Mouse (Mus musculus) lung, postnatal 0 days (tissue): ENCODE measurements around the gene Ndufc1. TPM values are rescaled to one million over a fixed set of nuclear protein-coding genes. Genes with fewer than 3 reads are reported as not detected.

Experiments
- ATAC-seq: fragments of 200-750 bp; cut with Nextera tagmentation; 2 replicates; pipeline ENCODE4 v1.8.0; 2017; ENCODE audit warnings: moderate library complexity
- DNase-seq: peaks from one replicate; pipeline ENCODE4 v3.0.0-alpha.2; 2016; ENCODE audit warnings: low spot score
- H3K27ac ChIP-seq: fragments of 300-500 bp; sonication (generic); 2 replicates; pipeline ENCODE4 v1.5.1; 2014; ENCODE audit warnings: antibody characterized with exemption, mild to moderate bottlenecking, low read length, mixed read lengths
- H3K27me3 ChIP-seq: fragments of 300-500 bp; sonication (generic); replicated peaks from 2 replicates; pipeline ENCODE4 v1.6.1; 2014; ENCODE audit warnings: low read length, mixed read lengths; ENCODE audit not compliant: insufficient read depth
- H3K36me3 ChIP-seq: fragments of 300-500 bp; sonication (generic); 2 replicates; pipeline ENCODE4 v1.6.1; 2014; ENCODE audit warnings: low read length, mixed read lengths; ENCODE audit not compliant: insufficient read depth
- H3K4me1 ChIP-seq: fragments of 300-500 bp; sonication (generic); 2 replicates; pipeline ENCODE4 v1.6.1; 2014; ENCODE audit warnings: antibody characterized with exemption, low read depth, low read length, mixed read lengths; ENCODE audit not compliant: insufficient read depth
- H3K4me2 ChIP-seq: fragments of 300-500 bp; sonication (generic); replicated peaks from 2 replicates; pipeline ENCODE4 v1.6.1; 2014; ENCODE audit warnings: low read depth, mild to moderate bottlenecking, low read length, moderate library complexity, mixed read lengths
- H3K4me3 ChIP-seq: fragments of 300-500 bp; sonication (generic); 2 replicates; pipeline ENCODE4 v1.5.1; 2014; ENCODE audit warnings: low read depth, low read length
- H3K9ac ChIP-seq: fragments of 300-500 bp; sonication (generic); replicated peaks from 2 replicates; pipeline ENCODE4 v1.6.1; 2014; ENCODE audit warnings: low read depth, mild to moderate bottlenecking
- H3K9me3 ChIP-seq: fragments of 300-500 bp; sonication (generic); 2 replicates; pipeline ENCODE4 v1.6.1; 2016; ENCODE audit warnings: low read length, mixed read lengths
- CTCF ChIP-seq: IDR thresholded peaks from 2 replicates; pipeline ENCODE4 v1.5.1; 2016; ENCODE audit warnings: antibody characterized with exemption, mild to moderate bottlenecking
- EP300 ChIP-seq: IDR thresholded peaks from 2 replicates; pipeline ENCODE4 v1.6.1; 2016; ENCODE audit warnings: antibody characterized with exemption, mild to moderate bottlenecking, control low read depth
- WGBS: fragments of 180-500 bp; shearing (Covaris S2); extraction: QIAGEN DNeasy Blood & Tissue Kit; methylation state at CpG from one replicate; pipeline ENCODE4 v1.1.7; 2014; 5-methylcytosine and 5-hydroxymethylcytosine counted together
- polyA plus RNA-seq: library from polyadenylated mRNA; unstranded; fragments of >200 nt; fragmentation: Nextera tagmentation; extraction: Ambion mirVana; gene quantifications from 2 replicates; pipeline ENCODE4 v1.2.1, GENCODE M21; 2015

The Ndufc1 gene
- polyA plus RNA-seq, 1 experiment from 2014 or later = 517 TPM

- WGBS = 64% methylated on average over 5 of the region's 5 CpGs
- no peak overlapping the region for H3K27ac ChIP-seq
These were observed 35.2 kb downstream of the Ndufc1 start for GRCm38 (mm10) chr3:51373544-51373943.

GRCm38 (mm10) chr3:51372883-51373282 is 35.9 kb downstream of the Ndufc1 start:
- Histone ChIP-seq H3K9me3 (no peaks in the 10 kb centered on the region), H3K36me3 (no peaks in the 10 kb centered on the region), H3K4me3 (no peak overlapping the region), H3K9ac (no peak overlapping the region), H3K27ac (no peak overlapping the region), H3K4me2 (no peak overlapping the region), H3K27me3 (no peaks in the 10 kb centered on the region), H3K4me1 (no peaks in the 10 kb centered on the region)
- 41% methylated on average over 5 of the region's 5 CpGs for WGBS
- no peak for DNase-seq
- TF ChIP-seq CTCF (no peak), EP300 (no peak)
- no peak for ATAC-seq

More at GRCm38 (mm10) chr3:51373544-51373943, 35.2 kb downstream of the Ndufc1 start:
- no peak for DNase-seq
- Histone ChIP-seq H3K9ac (no peak overlapping the region), H3K4me3 (no peak overlapping the region), H3K36me3 (no peaks in the 10 kb centered on the region), H3K9me3 (no peaks in the 10 kb centered on the region), H3K4me1 (0 out of 2 replicates have a peak, but pooled peaks cover 3% of the 10 kb centered on the region), H3K4me2 (no peak overlapping the region), H3K27me3 (no peaks in the 10 kb centered on the region)
- no peak for ATAC-seq
- TF ChIP-seq EP300 = no peak
- TF ChIP-seq CTCF = peak; percentile 34

- ATAC-seq = no peak
- Histone ChIP-seq H3K27ac (no peak overlapping the region), H3K4me1 (no peaks in the 10 kb centered on the region), H3K9ac (no peak overlapping the region), H3K36me3 (no peaks in the 10 kb centered on the region), H3K9me3 (no peaks in the 10 kb centered on the region), H3K4me2 (no peak overlapping the region), H3K4me3 (no peak overlapping the region), H3K27me3 (no peaks in the 10 kb centered on the region)
- no peak for DNase-seq
- TF ChIP-seq EP300 = no peak
- no peak for TF ChIP-seq CTCF
- WGBS = 64% methylated on average over 2 of the region's 2 CpGs
These were observed 37.0 kb downstream of the Ndufc1 start for GRCm38 (mm10) chr3:51371826-51372225.

GRCm38 (mm10) chr3:51368011-51368410 is 40.8 kb downstream of the Ndufc1 start:
- no peak for TF ChIP-seq CTCF
- H3K36me3 ChIP-seq = no peaks in the 10 kb centered on the region

GRCm38 (mm10) chr3:51366926-51367325 is 41.9 kb downstream of the Ndufc1 start:
- Histone ChIP-seq H3K9me3 (no peaks in the 10 kb centered on the region), H3K27ac (no peak overlapping the region), H3K36me3 (no peaks in the 10 kb centered on the region), H3K4me2 (no peak overlapping the region), H3K4me3 (no peak overlapping the region), H3K27me3 (no peaks in the 10 kb centered on the region), H3K9ac (no peak overlapping the region), H3K4me1 (no peaks in the 10 kb centered on the region)
- no peak for TF ChIP-seq EP300
- no peak for TF ChIP-seq CTCF
- ATAC-seq (no peak), DNase-seq (no peak)
- WGBS = 48% methylated on average over 4 of the region's 4 CpGs

More at GRCm38 (mm10) chr3:51368011-51368410, 40.8 kb downstream of the Ndufc1 start:
- Histone ChIP-seq H3K4me2 (no peak overlapping the region), H3K27me3 (no peaks in the 10 kb centered on the region), H3K9me3 (no peaks in the 10 kb centered on the region), H3K9ac (no peak overlapping the region), H3K27ac (no peak overlapping the region), H3K4me1 (no peaks in the 10 kb centered on the region), H3K4me3 (no peak overlapping the region)
- 71% methylated on average over 4 of the region's 4 CpGs for WGBS
- no peak for DNase-seq
- ATAC-seq = no peak

DNA sequence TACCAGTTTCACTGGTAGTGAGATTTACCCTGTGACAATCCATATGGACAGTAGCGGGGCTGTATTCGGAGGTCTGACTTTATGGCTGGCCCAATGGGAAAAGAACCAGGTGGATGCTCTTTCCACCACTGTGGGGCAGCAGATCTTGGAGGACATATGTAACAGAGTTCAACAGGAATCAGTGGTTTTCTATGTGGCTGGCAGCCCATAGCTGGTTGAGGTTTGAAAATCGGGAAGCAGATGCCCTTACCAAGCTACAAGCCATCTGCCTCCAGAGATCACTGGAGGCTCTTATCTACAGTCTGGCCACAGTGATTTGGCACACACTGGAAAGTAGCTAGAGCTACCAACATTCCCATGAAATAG is 43.3 kb downstream of the Ndufc1 start:
- ATAC-seq (no peak; the same call in 1 of the 2 replicates), DNase-seq (no peak)
- Histone ChIP-seq H3K4me3 (no peak overlapping the region; the same call in 1 of the 2 replicates), H3K36me3 (no peaks in the 10 kb centered on the region), H3K27ac (no peak overlapping the region), H3K4me2 (peak overlapping the region; percentile 70; the same call in 1 of the 2 replicates), H3K27me3 (no peaks in the 10 kb centered on the region), H3K9me3 (no peaks in the 10 kb centered on the region), H3K4me1 (no peaks in the 10 kb centered on the region), H3K9ac (no peak overlapping the region)
- WGBS = 4% methylated on average over 3 of the region's 3 CpGs
- TF ChIP-seq EP300 = no peak
